Mouse (Mus musculus): ENCODE data around the gene Edem2. TPM values are rescaled to one million over a fixed set of nuclear protein-coding genes. Genes with fewer than 3 reads are reported as not detected.

Gene Edem2
- polyA plus RNA-seq (2015; fragmentation: Nextera tagmentation; extraction: Ambion mirVana) = 26.5 and 30.5 TPM in 2 replicates

GRCm38 (mm10) chr2:155729158-155729645 is at the start of gene Edem2:
Gene Edem2 (minus strand): TSS chr2:155729475.

GRCm38 (mm10) chr2:155774927-155775684 is 45.8 kb upstream of the Edem2 start, which contains the start of gene Mmp24:
Gene Mmp24 (plus strand): TSS chr2:155775342.

GRCm38 (mm10) chr2:155751014-155751786 is 21.9 kb upstream of the Edem2 start, which contains the start of gene Procr:
Gene Procr (plus strand): TSS chr2:155751117.

GRCm38 (mm10) chr2:155735766-155736165 is 6.5 kb upstream of the Edem2 start, which contains the start of gene Gm17581:
Gene Gm17581 (minus strand): TSS chr2:155735866.

GRCm38 (mm10) chr2:155691723-155692493 is 37.4 kb downstream of the Edem2 start, which contains the start of gene Trpc4ap:
Gene Trpc4ap (minus strand): TSS chr2:155692384.

Other genes with a start within 250 kb of the Edem2 start
- gene Acss2, start 211.5 kb downstream of the Edem2 start, polyA plus RNA-seq (2015; fragmentation: Nextera tagmentation; extraction: Ambion mirVana) = 25.3 and 26.6 TPM in 2 replicates
- gene Ggt7, start 211.2 kb downstream of the Edem2 start, polyA plus RNA-seq (2015; fragmentation: Nextera tagmentation; extraction: Ambion mirVana) = 103 and 108 TPM in 2 replicates
- gene Gss, start 136.7 kb downstream of the Edem2 start, polyA plus RNA-seq (2015; fragmentation: Nextera tagmentation; extraction: Ambion mirVana) = 15.7 and 16.6 TPM in 2 replicates
- gene Myh7b, start 118.3 kb downstream of the Edem2 start, polyA plus RNA-seq (2015; fragmentation: Nextera tagmentation; extraction: Ambion mirVana) = 2.9 and 4.4 TPM in 2 replicates
- 129 and 133 TPM in 2 replicates for gene Trpc4ap, start 37.1 kb downstream of the Edem2 start, polyA plus RNA-seq (2015; fragmentation: Nextera tagmentation; extraction: Ambion mirVana)
- gene Gm17581, start 6.4 kb upstream of the Edem2 start, polyA plus RNA-seq (2015; fragmentation: Nextera tagmentation; extraction: Ambion mirVana) = not detected in 2 replicates
- gene Procr, start 21.6 kb upstream of the Edem2 start, polyA plus RNA-seq (2015; fragmentation: Nextera tagmentation; extraction: Ambion mirVana) = 4.1 and 4.3 TPM in 2 replicates
- 13.4 and 15.4 TPM in 2 replicates for gene Mmp24, start 45.9 kb upstream of the Edem2 start, polyA plus RNA-seq (2015; fragmentation: Nextera tagmentation; extraction: Ambion mirVana)
- gene BC029722, start 90.0 kb upstream of the Edem2 start, polyA plus RNA-seq (2015; fragmentation: Nextera tagmentation; extraction: Ambion mirVana) = 62.5 and 64.9 TPM in 2 replicates
- gene Eif6, start 97.5 kb upstream of the Edem2 start, polyA plus RNA-seq (2015; fragmentation: Nextera tagmentation; extraction: Ambion mirVana) = 138 and 140 TPM in 2 replicates
- gene Fam83c, start 105.4 kb upstream of the Edem2 start, polyA plus RNA-seq (2015; fragmentation: Nextera tagmentation; extraction: Ambion mirVana) = 0.21 and 0.23 TPM in 2 replicates
- gene Uqcc1, start 200.8 kb upstream of the Edem2 start, polyA plus RNA-seq (2015; fragmentation: Nextera tagmentation; extraction: Ambion mirVana) = 55.5 and 58.6 TPM in 2 replicates
- gene Gm15557, start 211.3 kb upstream of the Edem2 start, polyA plus RNA-seq (2015; fragmentation: Nextera tagmentation; extraction: Ambion mirVana) = not detected in 2 replicates
- 0.62 and 0.85 TPM in 2 replicates for gene Gdf5, start 215.9 kb upstream of the Edem2 start, polyA plus RNA-seq (2015; fragmentation: Nextera tagmentation; extraction: Ambion mirVana)
- gene Cep250, start 227.0 kb upstream of the Edem2 start, polyA plus RNA-seq (2015; fragmentation: Nextera tagmentation; extraction: Ambion mirVana) = 12.9 and 13.4 TPM in 2 replicates

All from neural tube, postnatal 0 days (tissue).